Mouse (Mus musculus) spleen, adult 2 months (tissue): ENCODE measurements at regions not wholly inside any gene's neighbourhood (a gene's known extent, or its start where the extent isn't known, plus 50 kb on each side); places are given as distances from the start of the nearest gene placed in this dataset.

Experiments used
- CTCF ChIP-seq: fragments of 200-500 bp; IDR thresholded peaks from 2 replicates; pipeline ENCODE4 v1.5.1; 2011; ENCODE audit warnings: mild to moderate bottlenecking, inconsistent platforms; ENCODE audit not compliant: insufficient read depth, insufficient read length, insufficient replicate concordance; ENCODE audit errors: extremely low read depth
- POLR2A ChIP-seq: fragments of 200-500 bp; IDR thresholded peaks from 2 replicates; pipeline ENCODE4 v1.6.1; 2011; ENCODE audit warnings: low read depth, low read length, inconsistent platforms

- TF ChIP-seq POLR2A (no peak), CTCF (no peak)
Measured at GRCm38 (mm10) chr3:134415606-134416328, 179.5 kb downstream of the Cxxc4 start.
